ENCODE assay signal across 8 mouse cellular contexts in the genomic region with DNA sequence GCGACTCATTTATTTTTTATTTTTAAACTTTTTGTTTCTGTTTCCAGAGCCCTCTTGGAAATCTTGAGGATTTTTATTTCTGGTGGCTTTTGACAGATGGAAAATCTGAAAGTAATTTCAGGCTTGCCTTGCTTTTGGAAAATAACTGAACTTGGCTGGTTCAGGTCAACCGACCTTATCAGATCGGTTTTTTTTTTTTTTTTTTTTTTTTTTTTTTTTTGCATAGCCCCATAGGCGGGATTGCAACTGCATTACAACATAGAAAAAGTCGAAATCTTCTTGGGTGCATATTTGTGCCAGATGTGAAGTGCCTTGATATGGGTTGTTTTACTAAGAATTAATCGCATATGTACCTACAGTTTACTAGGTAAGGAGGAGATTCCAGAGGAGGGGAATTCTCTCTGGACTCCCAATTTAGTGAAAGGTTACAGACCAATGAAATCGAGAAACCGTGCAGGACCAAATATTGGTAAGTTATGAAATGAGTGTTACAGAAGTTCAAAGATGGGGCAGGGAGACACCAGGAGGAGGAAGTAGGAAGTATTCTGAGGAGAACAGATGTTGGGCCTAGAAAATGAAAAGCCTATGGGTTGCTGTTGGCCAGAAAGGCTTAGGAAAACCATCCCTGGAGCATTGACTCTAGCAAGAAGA. TPM values are rescaled to one million over a fixed set of nuclear protein-coding genes. Genes with fewer than 3 reads are reported as not detected.
DNase-seq lines count a peak whose midpoint lies in the region; ATAC-seq and TF ChIP-seq lines count a peak whose summit lies in the region.

No protein-coding gene starts in this region.

- peak overlapping the region; percentile 82 for H3K9ac ChIP-seq in liver, adult 2 months (ENCODE audit: low read depth, low read length)
- H3K9ac ChIP-seq in heart, embryonic 15.5 days: peak overlapping the region; percentile 99
- H3K9ac ChIP-seq in liver, postnatal 0 days (replicated peaks): peak overlapping the region; percentile 96

- no peaks in the 10 kb centered on the region for H3K27me3 ChIP-seq in liver, adult 2 months (ENCODE audit: control insufficient read depth, insufficient read depth, low read length)
- H3K27me3 ChIP-seq in heart, embryonic 15.5 days: no peaks in the 10 kb centered on the region
- H3K27me3 ChIP-seq in liver, postnatal 0 days (ENCODE audit: insufficient read depth, low read length): no peaks in the 10 kb centered on the region

- peak overlapping the region; percentile 74 for H3K4me3 ChIP-seq in liver, adult 2 months (ENCODE audit: insufficient read depth, low read depth, low read length)
- peak overlapping the region; percentile 85 for H3K4me3 ChIP-seq in heart, embryonic 15.5 days
- peak overlapping the region; percentile 90 for H3K4me3 ChIP-seq in liver, postnatal 0 days (ENCODE audit: low read depth, low read length)

- DNase-seq in liver, adult 2 months (ENCODE audit: extremely low read depth, low read depth, low spot score): peak; percentile 68
- DNase-seq in liver: no peak
- peak; percentile 35 for DNase-seq in brain, adult 2 months (ENCODE audit: low read depth, low spot score)
- peak; percentile 21 for DNase-seq in liver, postnatal 0 days
- no peak for DNase-seq in Muller cell, postnatal 12 days (ENCODE audit: inconsistent ontology term)
- no peak for DNase-seq in urinary bladder, postnatal 4 days (ENCODE audit: low spot score in 2 of 2)
- DNase-seq in urinary bladder, adult 2 months (ENCODE audit: low spot score): no peak

- no peaks in the 10 kb centered on the region for H3K9me3 ChIP-seq in heart, embryonic 15.5 days (replicated peaks)
- no peaks in the 10 kb centered on the region for H3K9me3 ChIP-seq in liver, postnatal 0 days (ENCODE audit: low read length)

- TF ChIP-seq CTCF in liver, adult 2 months (IDR thresholded peaks at IDR 0.05; ENCODE audit: low read depth, low read length): no peak
- TF ChIP-seq CTCF in liver, postnatal 0 days (IDR thresholded peaks at IDR 0.05; ENCODE audit: low read depth): peak; percentile 27; the same call in 1 of the 2 replicates

- peak overlapping the region; percentile 77 for H3K27ac ChIP-seq in liver, adult 2 months (replicated peaks; ENCODE audit: insufficient read depth, low read depth, low read length)
- peak overlapping the region; percentile 99 for H3K27ac ChIP-seq in heart, embryonic 15.5 days
- peak overlapping the region; percentile 100 for H3K27ac ChIP-seq in liver, postnatal 0 days (ENCODE audit: low read depth)

- H3K36me3 ChIP-seq in liver, adult 2 months (ENCODE audit: control insufficient read depth, insufficient read depth, low read length): peaks cover 16% of the 10 kb centered on the region
- peaks cover 5% of the 10 kb centered on the region; the same call in 1 of the 2 replicates for H3K36me3 ChIP-seq in heart, embryonic 15.5 days
- peaks cover 15% of the 10 kb centered on the region for H3K36me3 ChIP-seq in liver, postnatal 0 days (replicated peaks; ENCODE audit: insufficient read depth, low read length)

- H3K4me1 ChIP-seq in liver, adult 2 months (ENCODE audit: control insufficient read depth, insufficient read depth, low read length): peaks cover 7% of the 10 kb centered on the region; the same call in 1 of the 2 replicates
- peaks cover 22% of the 10 kb centered on the region for H3K4me1 ChIP-seq in heart, embryonic 15.5 days (replicated peaks)
- H3K4me1 ChIP-seq in liver, postnatal 0 days (ENCODE audit: insufficient read depth): peaks cover 7% of the 10 kb centered on the region

- TF ChIP-seq EP300 in liver, postnatal 0 days (IDR thresholded peaks at IDR 0.05; ENCODE audit: low read depth): no peak

- no peak for TF ChIP-seq POLR2A in liver, adult 2 months (IDR thresholded peaks at IDR 0.05; ENCODE audit: extremely low read depth, insufficient read depth, low read length)

- H3K79me2 ChIP-seq in liver, adult 2 months (ENCODE audit: control insufficient read depth, insufficient read depth, low read length): peaks cover 4% of the 10 kb centered on the region; the same call in 1 of the 2 replicates

- H3K4me2 ChIP-seq in heart, embryonic 15.5 days: peak overlapping the region; percentile 63
- peak overlapping the region; percentile 77 for H3K4me2 ChIP-seq in liver, postnatal 0 days (ENCODE audit: low read depth, low read length)

- no peak for ATAC-seq in heart, embryonic 15.5 days (replicated peaks; ENCODE audit: insufficient number of reproducible peaks, insufficient read depth, low FRiP score, low read depth)
- no peak for ATAC-seq in liver, postnatal 0 days

- 2% methylated on average over 8 of the region's 8 CpGs for WGBS in liver, adult 2 months
- 12% methylated on average over 8 of the region's 8 CpGs for WGBS in heart, embryonic 15.5 days
- 11% methylated on average over 8 of the region's 8 CpGs for WGBS in liver, postnatal 0 days (ENCODE audit: insufficient replicate concordance)

RNA-seq across cellular contexts. Expression of a gene that starts 1.7 kb away (rescaled TPM):
- 38.1 and 52.8 TPM in 2 replicates for total RNA-seq in liver, adult 2 months (2014; rRNA removed)
- 16.4 and 21.2 TPM in 2 replicates for polyA plus RNA-seq in liver, adult 2 months (2012; rRNA removed)
- 64.3 and 67.7 TPM in 2 replicates for polyA plus RNA-seq in heart, embryonic 15.5 days (2015; fragmentation: Nextera tagmentation; extraction: Ambion mirVana)
- polyA plus RNA-seq in liver, postnatal 0 days (2015; fragmentation: Nextera tagmentation; extraction: Ambion mirVana): 59.4 and 59.7 TPM in 2 replicates
- 55.2 and 59.0 TPM in 2 replicates for polyA plus RNA-seq in urinary bladder, adult 2 months (2012; rRNA removed)

Comparison
In these comparisons a context has a peak if more than half of its experiments do, and no peak if none do; other contexts are left out.
1. DNase-seq: peak in liver, adult 2 months (single experiment), brain, adult 2 months (single experiment) and liver, postnatal 0 days (single experiment); none in liver (single experiment), Muller cell, postnatal 12 days (single experiment), urinary bladder, postnatal 4 days (0 of 2) and urinary bladder, adult 2 months (single experiment).
2. Peak in every context shown above with its lines, with median percentiles within 50 percentile points of each other: H3K27ac ChIP-seq, H3K4me3 ChIP-seq and H3K9ac ChIP-seq.